Mouse (Mus musculus): Measurements from ENCODE around the gene Lrr1. TPM values are rescaled to one million over a fixed set of nuclear protein-coding genes. Genes with fewer than 3 reads are reported as not detected.

Lrr1 gene
- total RNA-seq, 4 experiments from 2014 or later: not detected

DNA sequence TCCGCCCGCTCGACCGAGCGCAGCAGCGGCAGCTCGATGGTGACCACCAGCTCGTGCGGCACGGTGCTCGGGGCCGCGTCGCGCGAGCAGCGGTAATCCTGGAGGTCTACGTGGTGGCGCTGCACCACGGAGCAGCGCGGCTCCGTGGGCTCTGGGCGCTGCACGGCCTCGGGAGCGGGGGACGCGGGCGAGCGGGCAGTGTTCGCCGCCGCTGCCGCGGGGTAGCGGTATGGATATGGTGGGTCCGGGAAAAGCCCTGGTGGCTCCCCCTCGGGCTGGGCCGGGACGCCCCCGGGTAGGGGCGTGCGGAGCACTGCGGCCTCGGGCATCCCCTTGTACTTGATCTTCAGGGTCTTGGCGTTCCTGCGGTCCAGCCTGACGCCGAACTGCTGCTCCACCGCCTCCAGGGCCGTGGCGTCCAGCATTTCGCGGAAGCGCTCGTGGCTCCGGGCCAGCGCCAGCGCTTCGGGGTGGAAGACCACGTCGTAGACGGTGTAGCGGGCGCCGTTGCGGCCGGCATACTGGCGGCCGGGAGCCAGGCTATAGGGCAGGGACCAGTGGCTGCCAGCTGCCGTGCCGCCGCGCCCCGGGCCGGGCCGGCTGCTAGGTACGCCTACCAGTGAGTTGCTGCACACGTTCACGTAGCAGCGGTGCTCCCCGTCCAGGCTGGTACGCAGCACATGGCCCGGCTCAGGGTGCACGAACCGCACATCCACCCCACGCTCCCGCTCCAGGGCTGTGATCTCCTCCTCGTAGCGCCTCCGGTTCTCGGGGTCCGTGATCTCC is 29.0 kb downstream of the Lrr1 start:
- DNase-seq (ENCODE audit: low spot score in 2 of 2): peak in 1 of 2 experiments; percentile 27

DNA sequence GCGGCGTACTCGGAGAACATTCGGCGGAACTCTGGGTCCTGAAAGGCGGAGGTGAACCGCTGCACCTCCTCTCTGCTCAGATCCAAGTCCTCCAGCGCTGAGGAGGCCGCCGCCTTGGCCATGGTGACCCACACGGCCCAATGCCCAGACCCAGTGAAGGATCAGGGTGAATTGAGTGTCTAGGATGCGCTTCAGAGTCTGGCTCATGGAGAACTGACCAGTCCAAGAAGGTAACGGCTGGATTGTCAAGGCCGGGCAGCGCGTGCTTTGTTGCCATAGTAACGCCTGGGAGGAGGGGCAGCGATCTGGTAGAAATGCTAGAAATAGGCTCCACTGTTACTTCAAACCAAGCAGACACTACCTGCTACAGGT is 29.5 kb downstream of the Lrr1 start, which contains the start of gene Dnaaf2:
Gene Dnaaf2, minus strand, starts transcription at position 266 of the 372 bp plus-strand sequence.
- DNase-seq (ENCODE audit: low spot score in 2 of 2): peak in 1 of 2 experiments; percentile 13

DNA sequence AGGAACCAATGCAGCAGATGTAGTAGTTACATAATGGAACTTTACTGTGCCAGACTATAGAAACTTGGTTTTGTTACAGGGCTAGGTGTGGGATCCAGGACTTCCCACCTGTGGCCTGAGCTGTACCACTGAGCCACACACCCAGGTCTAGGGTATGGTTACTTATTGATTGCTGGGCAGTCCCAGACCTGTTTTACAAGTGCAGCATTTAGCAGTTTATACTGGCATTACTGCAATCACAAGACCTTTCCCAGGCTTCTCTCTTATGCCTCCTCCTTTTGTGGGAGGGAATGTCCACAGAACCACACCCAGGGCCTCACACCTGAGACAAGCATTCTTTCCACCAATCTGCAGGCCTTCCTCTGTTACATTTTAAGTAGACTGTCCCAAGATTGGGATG is 30.4 kb downstream of the Lrr1 start:
- no peak for DNase-seq (ENCODE audit: low spot score in 2 of 2)

DNA sequence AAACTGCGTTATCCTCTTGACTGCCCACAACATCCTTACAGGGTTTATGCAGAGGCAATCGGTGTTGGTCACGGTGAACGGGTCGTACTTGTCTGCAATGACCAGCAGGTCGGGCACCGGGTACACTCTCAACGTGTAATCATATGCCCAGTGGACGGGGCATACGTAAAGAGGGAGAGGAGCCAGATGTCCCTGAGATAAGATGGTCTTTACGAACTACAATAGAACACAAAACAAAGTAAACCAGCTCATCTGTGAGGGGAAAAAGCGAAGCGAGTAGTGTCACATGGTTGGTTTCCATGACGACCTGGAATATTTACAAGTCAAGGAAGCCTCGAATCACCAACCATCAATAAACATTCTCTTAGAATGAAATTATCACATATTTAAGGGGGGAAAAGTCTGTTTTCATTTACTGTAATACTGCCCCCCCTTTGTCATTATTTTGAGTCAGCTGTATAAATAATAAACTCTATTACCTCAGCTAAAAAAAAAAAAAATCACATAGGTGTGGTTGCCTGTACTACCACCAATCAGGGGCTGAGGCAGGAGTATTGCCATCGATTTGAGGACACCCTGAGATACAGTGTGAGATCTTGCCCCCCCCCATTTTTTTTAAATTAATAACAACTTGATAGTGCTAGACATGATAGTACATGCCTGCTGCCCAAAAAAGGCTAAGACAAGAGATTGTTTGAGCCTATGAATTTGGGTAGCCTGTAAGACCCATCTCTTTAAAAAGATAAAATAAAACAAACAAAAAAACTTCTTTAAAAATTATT is 35.6 kb downstream of the Lrr1 start, which contains the start of gene Gm49384:
Gene Gm49384, minus strand, starts transcription at position 216 of the 782 bp plus-strand sequence.
- no peak for DNase-seq (ENCODE audit: low spot score in 2 of 2)

DNA sequence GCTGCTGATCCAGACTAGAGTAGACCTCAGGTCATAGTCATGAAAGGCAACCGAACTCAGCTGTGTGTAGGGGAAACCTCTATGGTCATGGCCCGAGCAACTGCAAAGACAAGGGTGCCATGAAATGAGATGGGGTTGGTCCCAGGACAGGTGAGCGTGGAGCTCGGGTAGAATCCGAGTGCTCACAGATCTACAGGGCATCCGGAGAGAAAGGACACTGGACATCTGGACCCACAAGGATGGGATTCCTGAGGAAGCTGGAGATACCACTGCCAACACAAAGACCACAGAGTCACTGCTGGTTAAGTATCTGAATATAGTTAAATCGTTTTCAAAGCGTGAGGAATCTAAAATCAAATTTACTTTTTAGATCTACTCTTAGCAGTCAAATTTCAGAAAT is 38.8 kb downstream of the Lrr1 start:
- DNase-seq (ENCODE audit: low spot score in 2 of 2): no peak

DNA sequence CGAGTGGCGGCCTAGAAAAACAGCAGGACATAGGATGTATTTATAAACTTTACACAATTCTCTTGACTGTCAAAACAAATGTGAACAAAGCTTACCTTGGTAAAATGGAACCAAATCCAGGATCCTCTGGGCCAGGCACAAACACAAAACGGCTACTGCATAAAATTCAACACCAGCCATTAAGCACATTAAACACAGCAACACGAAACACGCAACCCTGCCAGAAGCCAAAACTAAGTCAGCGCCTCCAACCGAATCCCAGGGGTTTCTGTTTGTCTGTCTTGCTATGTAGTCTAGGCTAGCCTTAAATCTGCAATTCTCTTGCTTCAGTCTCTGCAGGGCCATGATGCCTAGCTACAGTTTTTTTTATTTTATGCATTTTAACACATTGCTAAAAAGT is 39.3 kb downstream of the Lrr1 start:
- DNase-seq (ENCODE audit: low spot score in 2 of 2): no peak

DNA sequence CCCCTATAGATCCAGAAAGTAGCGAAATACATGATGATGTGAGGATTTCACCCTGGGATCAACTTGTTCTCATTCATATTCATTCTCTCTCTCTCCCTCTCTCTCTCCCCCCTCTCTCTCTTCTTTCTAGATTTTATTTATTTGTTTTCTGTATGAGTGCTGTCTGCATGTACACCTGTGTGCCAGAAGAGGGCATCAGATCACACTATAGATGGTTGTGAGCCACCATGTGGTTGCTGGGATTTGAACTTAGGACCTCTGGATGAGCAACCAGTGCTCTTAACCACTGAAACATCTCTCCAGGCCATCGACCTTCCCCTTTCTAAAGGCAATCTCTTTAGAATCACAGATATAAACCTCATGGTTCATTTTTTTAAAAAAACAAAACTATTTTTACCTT is 39.9 kb downstream of the Lrr1 start:
- no peak for DNase-seq (ENCODE audit: low spot score in 2 of 2)

DNA sequence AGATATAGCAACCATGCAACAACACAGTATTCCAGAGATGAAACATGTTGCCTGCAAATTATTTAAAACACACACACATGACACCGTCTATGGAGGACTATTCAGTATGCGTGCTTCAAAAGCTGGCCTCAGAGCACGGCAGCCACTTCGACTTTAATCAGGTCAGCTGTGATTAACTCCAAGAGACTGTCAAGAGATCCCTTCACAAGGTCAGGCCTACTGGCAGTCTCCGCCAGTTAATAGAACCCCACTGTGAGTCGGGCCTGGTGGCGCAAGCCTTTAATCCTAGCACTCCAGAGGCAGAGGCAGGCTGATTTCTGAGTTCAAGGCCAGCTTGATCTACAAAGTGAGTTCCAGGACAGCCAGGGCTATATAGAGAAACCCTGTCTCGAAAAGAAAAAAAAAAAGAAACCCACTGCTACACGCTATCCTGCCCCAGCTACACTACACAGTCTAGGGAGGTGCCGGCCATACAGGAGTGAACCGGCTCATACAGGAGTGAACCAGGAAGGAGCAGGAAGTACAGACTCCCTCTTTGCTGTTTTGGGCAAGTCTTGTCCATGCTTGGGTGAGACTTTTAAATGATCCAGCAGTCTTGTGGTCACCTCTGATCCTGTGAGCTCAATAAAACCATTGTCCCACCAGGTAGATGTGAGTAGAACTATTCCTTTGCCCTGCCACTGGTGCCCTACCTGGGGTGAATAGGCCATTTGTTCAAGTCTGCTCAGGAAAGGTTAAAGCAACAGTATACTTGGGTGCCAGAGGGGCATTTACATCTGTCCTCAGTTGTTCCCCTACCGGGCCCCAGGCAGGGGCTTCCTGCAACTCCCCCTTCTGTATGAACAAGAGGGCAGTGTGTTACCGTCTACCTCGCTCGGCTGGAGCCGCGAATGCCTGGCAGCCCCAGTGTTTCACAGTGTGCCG is 41.7 kb downstream of the Lrr1 start:
- DNase-seq (ENCODE audit: low spot score in 2 of 2): no peak

DNA sequence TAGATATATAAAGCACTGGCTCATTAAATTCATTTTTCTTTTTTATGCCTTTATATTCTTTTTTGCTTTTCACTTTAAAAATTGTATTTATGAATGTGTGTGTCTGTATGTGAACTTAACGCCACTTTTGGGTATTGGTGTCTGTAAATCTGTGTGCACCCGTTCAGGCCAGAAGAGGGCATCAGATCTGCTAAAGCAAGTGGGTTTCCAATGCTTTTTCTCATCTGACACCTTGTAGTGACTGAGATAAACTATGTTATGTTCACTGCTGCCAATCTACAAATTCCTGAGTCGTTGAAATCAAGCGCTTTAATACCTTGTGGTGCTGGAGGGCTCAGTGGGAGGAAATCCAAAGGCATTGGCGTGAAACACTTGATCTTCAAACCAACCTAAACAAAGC is 42.4 kb downstream of the Lrr1 start:
- DNase-seq (ENCODE audit: low spot score in 2 of 2): no peak

DNA sequence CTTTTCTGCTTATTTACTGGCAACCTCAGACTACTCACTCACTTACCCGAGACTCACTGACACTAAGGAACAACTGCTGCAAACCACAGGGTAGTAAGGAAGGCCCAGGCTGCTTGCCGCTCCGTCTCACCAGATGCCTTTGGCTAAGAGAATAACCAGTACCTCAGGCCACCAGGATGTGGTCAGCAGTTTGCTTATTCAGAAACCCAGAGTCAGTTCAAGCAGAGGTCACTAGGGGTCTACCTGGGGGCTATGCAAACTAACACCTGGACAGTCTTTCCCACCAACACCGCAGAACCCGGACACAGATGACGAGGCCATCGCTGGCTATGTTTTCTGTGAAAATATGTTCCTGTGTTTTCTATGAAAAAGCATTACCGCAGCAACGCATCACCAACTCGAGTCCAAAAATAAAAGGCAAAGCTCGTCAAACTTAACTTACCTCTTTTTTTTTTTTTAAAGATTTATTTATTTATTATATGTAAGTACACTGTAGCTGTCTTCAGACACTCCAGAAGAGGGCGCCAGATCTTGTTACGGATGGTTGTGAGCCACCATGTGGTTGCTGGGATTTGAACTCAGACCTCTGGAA is 44.7 kb downstream of the Lrr1 start:
- no peak for DNase-seq (ENCODE audit: low spot score in 2 of 2)

DNA sequence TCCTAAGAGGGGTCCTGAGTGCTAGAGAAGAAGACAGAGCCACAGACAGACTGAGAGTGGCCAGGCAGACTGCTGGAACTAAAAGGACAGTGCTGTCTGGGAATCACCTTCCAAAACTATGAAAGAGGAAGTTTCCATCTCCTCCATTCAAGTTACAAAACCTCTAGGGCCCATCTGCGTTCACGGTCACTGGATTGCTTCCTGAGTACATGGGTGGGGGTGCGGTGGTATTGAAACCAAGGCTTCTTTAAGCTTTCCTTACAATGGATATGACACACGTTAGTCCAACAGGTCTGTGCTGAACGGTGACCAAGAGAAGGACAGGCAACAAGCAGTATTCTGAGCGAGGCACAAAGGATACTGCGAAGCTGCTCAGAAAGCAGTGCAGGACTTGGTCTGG is 45.8 kb downstream of the Lrr1 start:
- DNase-seq (ENCODE audit: low spot score in 2 of 2): no peak

DNA sequence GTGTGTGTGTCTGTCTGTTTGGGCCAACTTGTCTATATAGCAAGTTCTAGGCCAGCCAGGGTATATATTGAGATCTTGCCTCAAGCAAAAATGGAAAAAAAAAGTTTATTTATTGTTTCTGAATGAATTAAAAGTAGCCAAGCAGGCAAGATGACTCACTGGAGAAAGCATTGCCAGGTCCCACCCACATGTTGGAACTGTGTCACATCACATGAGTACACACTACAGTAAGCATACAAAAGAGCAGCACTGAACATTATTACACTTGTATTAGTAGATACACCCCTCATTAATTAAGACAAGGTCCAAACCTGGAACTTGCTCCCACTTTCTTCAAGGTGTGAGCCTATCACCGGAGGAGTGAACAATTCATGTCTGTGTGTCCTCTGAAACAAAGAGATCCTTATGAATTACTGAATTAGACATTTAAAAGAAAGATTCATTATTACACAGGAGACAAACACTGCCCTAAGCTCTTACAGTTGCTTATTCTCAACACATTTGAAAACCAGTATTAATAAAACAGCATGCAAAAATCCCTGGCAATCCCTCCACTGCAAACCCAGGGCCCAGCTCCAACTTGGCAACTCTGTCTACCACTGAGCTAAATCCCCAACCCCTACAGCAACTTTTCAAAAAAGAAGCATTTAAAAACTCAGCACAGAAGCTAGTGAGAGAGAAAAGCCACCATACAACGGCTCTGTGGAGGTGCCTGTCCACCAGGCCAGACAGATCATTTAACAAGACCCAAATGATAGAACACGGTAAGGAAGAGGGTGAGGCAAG is 46.6 kb downstream of the Lrr1 start:
- DNase-seq (ENCODE audit: low spot score in 2 of 2): peak; percentile 60 to 66

DNA sequence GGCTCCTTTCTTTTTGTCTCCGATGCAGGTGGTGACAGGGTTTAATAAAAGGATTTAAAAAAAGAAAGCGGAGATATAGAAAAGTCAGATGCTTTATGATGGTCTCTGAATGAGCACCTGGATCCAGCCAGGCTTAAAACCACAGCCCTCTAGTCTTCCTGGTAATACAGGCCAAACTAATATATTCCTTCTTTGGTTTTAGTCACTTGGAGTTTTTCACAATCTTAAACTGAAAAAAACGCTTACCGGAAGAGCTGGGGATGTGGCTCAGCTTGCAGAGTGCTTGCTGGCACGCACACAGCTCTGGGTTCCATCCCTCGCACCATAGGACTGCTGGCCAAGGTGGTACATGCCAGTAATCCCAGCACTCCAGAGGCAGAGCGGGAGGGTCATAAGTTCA is 48.0 kb downstream of the Lrr1 start:
- no peak for DNase-seq (ENCODE audit: low spot score in 2 of 2)

DNA sequence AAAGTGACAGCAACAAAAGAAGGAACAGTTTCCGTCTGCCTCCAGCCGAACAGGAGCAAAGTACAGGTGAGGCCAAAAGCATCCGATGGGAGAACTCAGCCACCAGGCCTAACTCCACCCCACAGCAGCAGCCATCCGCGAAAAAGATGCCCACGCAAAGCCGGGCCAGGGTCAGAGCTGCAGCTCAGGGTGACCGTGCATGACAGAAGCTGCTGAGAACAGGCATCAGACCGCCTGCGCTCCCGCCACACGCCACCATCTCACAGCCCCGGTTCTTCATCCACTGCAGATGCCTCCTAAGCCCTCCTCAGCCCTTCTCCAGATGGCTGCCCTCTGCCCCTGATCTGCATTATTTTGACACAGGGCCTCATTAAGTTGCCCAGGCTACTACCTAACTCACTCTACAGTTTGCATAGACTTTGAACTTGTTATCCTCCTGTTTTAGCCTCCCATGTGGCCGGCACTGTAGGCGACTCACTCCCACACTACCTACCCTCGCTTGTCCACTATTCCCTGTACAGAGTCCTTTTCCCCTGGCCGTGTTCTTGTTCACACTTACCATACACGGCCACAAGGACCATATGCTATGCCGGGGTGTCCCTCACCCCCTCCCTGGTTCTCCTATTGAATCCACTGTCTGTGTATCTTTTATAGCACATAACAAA is 52.1 kb downstream of the Lrr1 start:
- no peak for DNase-seq (ENCODE audit: low spot score in 2 of 2)

DNA sequence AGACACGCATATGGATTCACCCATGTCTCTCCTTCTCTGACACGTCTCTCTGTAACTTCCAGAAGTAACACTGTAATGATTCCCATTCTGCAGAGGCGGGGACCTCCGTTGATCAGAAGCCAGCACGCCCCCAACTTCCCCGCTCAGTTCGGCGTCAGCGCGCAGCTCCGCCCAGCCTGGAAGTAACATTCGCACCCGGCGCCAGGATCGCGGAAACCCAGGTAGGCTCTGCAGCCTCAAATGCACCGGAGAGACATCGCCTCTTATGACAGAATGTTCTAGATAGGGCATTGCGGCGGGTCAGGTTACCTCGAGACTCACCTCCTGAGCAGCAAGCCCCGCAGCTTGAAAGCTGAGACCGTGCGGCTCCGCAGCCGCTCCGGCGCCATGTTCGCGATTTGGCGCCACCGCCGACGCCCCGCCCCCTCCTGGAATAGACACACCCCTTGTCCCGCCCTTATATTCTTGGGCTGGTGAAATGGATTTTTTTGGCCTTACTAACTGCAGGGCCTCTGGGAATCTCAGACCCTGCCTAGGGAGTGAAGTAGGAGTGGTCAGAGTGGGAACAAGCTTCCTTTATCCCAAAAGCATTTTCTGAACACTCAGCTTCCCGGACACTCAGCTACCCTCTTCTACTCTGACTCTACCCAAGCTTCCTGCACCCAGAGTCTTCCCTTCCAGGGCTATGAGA is 59.3 kb downstream of the Lrr1 start, which contains the start of gene Pole2:
Gene Pole2, minus strand, starts transcription at position 420 of the 691 bp plus-strand sequence.
- DNase-seq (ENCODE audit: low spot score in 2 of 2): peak; percentile 78 to 83
